Comparison of ENCODE assay signal across 9 mouse cellular contexts in genomic region chr6:100380536-100380935, GRCm38 (mm10).
DNase-seq lines count a peak whose midpoint lies in the region; ATAC-seq and TF ChIP-seq lines count a peak whose summit lies in the region.
"Had no signal": no experiment of that assay in that cellular context is flagged by ENCODE, and none has a peak within 500 bp of the region (broad histone marks: within the 10 kb centered on the region; RNA-seq: fewer than 3 reads in every experiment).

No protein-coding gene starts in this region.

- peak; percentile 69 for DNase-seq in lung, embryonic 14.5 days
- no peak for DNase-seq in lung, adult 2 months
- DNase-seq in embryo, embryonic 11.5 days (ENCODE audit: low read depth, low spot score): peak; percentile 43
- DNase-seq in retina, embryonic 14.5 days (ENCODE audit: low spot score): peak; percentile 29
- no peak for DNase-seq in testis, postnatal 10 days (ENCODE audit: low spot score)
- DNase-seq in urinary bladder, postnatal 25 days (ENCODE audit: low spot score): no peak

- H3K36me3 ChIP-seq in lung, embryonic 14.5 days (ENCODE audit: insufficient read depth): no peaks in the 10 kb centered on the region
- H3K36me3 ChIP-seq in intestine, embryonic 15.5 days: no peaks in the 10 kb centered on the region

- WGBS in lung, embryonic 14.5 days: 14% methylated on average over 6 of the region's 6 CpGs
- WGBS in lung, adult 2 months: 33% methylated on average over 6 of the region's 6 CpGs
- WGBS in intestine, embryonic 15.5 days: 35% methylated on average over 6 of the region's 6 CpGs

- TF ChIP-seq CTCF in lung, embryonic 14.5 days (IDR thresholded peaks at IDR 0.05; ENCODE audit: low read depth): no peak
- TF ChIP-seq CTCF in lung, adult 2 months (IDR thresholded peaks at IDR 0.05; ENCODE audit: insufficient read depth, low read length): no peak

- H3K4me3 ChIP-seq in lung, embryonic 14.5 days (ENCODE audit: low read depth, low read length): no peak overlapping the region
- no peak overlapping the region for H3K4me3 ChIP-seq in lung, adult 2 months (replicated peaks; ENCODE audit: extremely low read depth, low read depth, low read length)
- no peak overlapping the region for H3K4me3 ChIP-seq in intestine, embryonic 15.5 days (replicated peaks)
- H3K4me3 ChIP-seq: layer of hippocampus, adult 2 months had no signal

- no peak for TF ChIP-seq POLR2A in lung, adult 2 months (IDR thresholded peaks at IDR 0.05; ENCODE audit: borderline replicate concordance, extremely low read depth, low read depth, low read length)

- H3K9ac ChIP-seq in lung, embryonic 14.5 days: no peak overlapping the region
- H3K9ac ChIP-seq in intestine, embryonic 15.5 days: no peak overlapping the region

- peak overlapping the region; percentile 68 for H3K27ac ChIP-seq in lung, embryonic 14.5 days (ENCODE audit: low read depth)
- H3K27ac ChIP-seq in intestine, embryonic 15.5 days: no peak overlapping the region
- H3K27ac ChIP-seq: layer of hippocampus, adult 2 months had no signal

- peaks cover 9% of the 10 kb centered on the region for H3K4me1 ChIP-seq in lung, embryonic 14.5 days (ENCODE audit: insufficient read depth)
- H3K4me1 ChIP-seq in lung, adult 2 months (ENCODE audit: control insufficient read depth, insufficient read depth, low read length): no peaks in the 10 kb centered on the region; the same call in 1 of the 2 replicates
- H3K4me1 ChIP-seq in intestine, embryonic 15.5 days (replicated peaks): peaks cover 6% of the 10 kb centered on the region; the same call in 1 of the 2 replicates

- H3K9me3 ChIP-seq in lung, embryonic 14.5 days (ENCODE audit: low read depth, low read length): no peaks in the 10 kb centered on the region
- no peaks in the 10 kb centered on the region for H3K9me3 ChIP-seq in intestine, embryonic 15.5 days

- H3K27me3 ChIP-seq in lung, embryonic 14.5 days (ENCODE audit: insufficient read depth, low read length): no peaks in the 10 kb centered on the region
- no peaks in the 10 kb centered on the region for H3K27me3 ChIP-seq in intestine, embryonic 15.5 days (replicated peaks)

- 0 out of 2 replicates have a peak, but pooled peaks have one; percentile 26 for ATAC-seq in lung, embryonic 14.5 days (ENCODE audit: insufficient read depth)
- peak; percentile 52 for ATAC-seq in intestine, embryonic 15.5 days
- ATAC-seq in megakaryocyte, adult 5-6 weeks (ENCODE audit: poor library complexity, severe bottlenecking): no peak

- no peak overlapping the region for H3K4me2 ChIP-seq in lung, embryonic 14.5 days
- no peak overlapping the region for H3K4me2 ChIP-seq in intestine, embryonic 15.5 days (replicated peaks)

Comparison
In these comparisons a context has a peak if more than half of its experiments do, and no peak if none do; other contexts are left out.
1. DNase-seq: peak in lung, embryonic 14.5 days (single experiment), embryo, embryonic 11.5 days (single experiment) and retina, embryonic 14.5 days (single experiment); none in lung, adult 2 months (single experiment), testis, postnatal 10 days (single experiment) and urinary bladder, postnatal 25 days (single experiment).